Mouse (Mus musculus): Measurements from ENCODE around the gene Atg4c.

GRCm38 (mm10) chr4:99263663-99264062 lies 69.9 kb downstream of the Atg4c start:
- TF ChIP-seq TAL1 (IDR thresholded peaks at IDR 0.05; ENCODE audit: low read length) (no peak), GATA1 (IDR thresholded peaks at IDR 0.05; ENCODE audit: low read length) (no peak)
